Mouse (Mus musculus): Measurements from ENCODE around the gene Gm17268.

DNA sequence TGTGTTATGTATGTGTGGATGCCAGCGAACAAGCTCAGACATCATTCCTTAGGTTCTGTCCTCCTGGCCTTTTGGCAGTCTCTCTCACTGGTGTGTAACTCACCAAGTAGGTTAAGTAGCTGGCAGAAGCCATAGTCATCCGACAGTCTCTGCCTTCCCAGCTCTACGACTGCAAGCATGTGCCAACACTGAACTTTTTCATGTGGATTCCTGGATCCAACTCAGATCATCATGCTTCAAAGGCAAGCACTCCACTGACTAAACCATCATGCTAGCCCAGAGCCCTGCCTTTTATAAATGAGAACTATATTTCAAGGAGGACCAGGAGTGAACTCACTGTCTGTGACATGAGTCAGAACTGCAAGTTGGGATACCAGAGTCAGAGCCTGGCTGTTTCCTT is 35.3 kb upstream of the Gm17268 start:
- no peak for TF ChIP-seq CTCF (IDR thresholded peaks at IDR 0.05; ENCODE audit: low read depth)
- no peak for TF ChIP-seq EP300 (optimal IDR thresholded peaks at IDR 0.05)

All from stomach, postnatal 0 days (tissue).